Mouse (Mus musculus) forebrain, embryonic 10.5 days (tissue): ENCODE measurements around the gene Cript. TPM values are rescaled to one million over a fixed set of nuclear protein-coding genes. Genes with fewer than 3 reads are reported as not detected.

Experiments used
- DNase-seq: peaks from one replicate; pipeline ENCODE4 v3.0.0-alpha.2; 2017; ENCODE audit warnings: low spot score; ENCODE audit errors: extremely low spot score
- H3K27ac ChIP-seq: fragments of 300-500 bp; sonication (generic); 2 replicates; pipeline ENCODE4 v1.5.1; 2016; ENCODE audit warnings: mild to moderate bottlenecking
- H3K27me3 ChIP-seq: fragments of 300-500 bp; sonication (generic); 2 replicates; pipeline ENCODE4 v1.6.1; 2016; ENCODE audit warnings: mild to moderate bottlenecking; ENCODE audit not compliant: poor library complexity, severe bottlenecking
- H3K36me3 ChIP-seq: fragments of 300-500 bp; sonication (generic); replicated peaks from 2 replicates; pipeline ENCODE4 v1.6.1; 2016; ENCODE audit warnings: mild to moderate bottlenecking, moderate library complexity
- H3K4me1 ChIP-seq: fragments of 300-500 bp; sonication (generic); 2 replicates; pipeline ENCODE4 v1.6.1; 2016
- H3K4me3 ChIP-seq: fragments of 300-500 bp; sonication (generic); 2 replicates; pipeline ENCODE4 v1.5.1; 2016; ENCODE audit warnings: mild to moderate bottlenecking, moderate library complexity
- H3K9me3 ChIP-seq: fragments of 300-500 bp; sonication (generic); 2 replicates; pipeline ENCODE4 v1.6.1; 2016; ENCODE audit warnings: mild to moderate bottlenecking, moderate library complexity
- WGBS: fragments of 180-500 bp; shearing (Covaris S2); methylation state at CpG from one replicate; pipeline ENCODE4 v1.1.7; 2016; 5-methylcytosine and 5-hydroxymethylcytosine counted together
- polyA plus RNA-seq: library from polyadenylated mRNA; unstranded; fragments of >200 nt; fragmentation: Nextera tagmentation; extraction: Ambion mirVana; gene quantifications from 2 replicates; pipeline ENCODE4 v1.2.1, GENCODE M21; 2016

Cript gene
- polyA plus RNA-seq, 1 experiment from 2014 or later: 142 TPM

- no peaks in the 10 kb centered on the region for H3K9me3 ChIP-seq
- no peak overlapping the region for H3K4me3 ChIP-seq
- H3K36me3 ChIP-seq: peaks cover 39% of the 10 kb centered on the region
- WGBS: 96% methylated on average over 13 of the region's 13 CpGs
- H3K27me3 ChIP-seq: no peaks in the 10 kb centered on the region
- no peak overlapping the region for H3K27ac ChIP-seq
- no peaks in the 10 kb centered on the region for H3K4me1 ChIP-seq
- DNase-seq: no peak
Measured at GRCm38 (mm10) chr17:87011301-87012019, 13.9 kb upstream of the Cript start.

GRCm38 (mm10) chr17:87019692-87020091 lies 5.7 kb upstream of the Cript start:
- Histone ChIP-seq H3K4me3 (no peak overlapping the region), H3K9me3 (no peaks in the 10 kb centered on the region), H3K27ac (no peak overlapping the region), H3K36me3 (peaks cover 58% of the 10 kb centered on the region), H3K4me1 (peaks cover 16% of the 10 kb centered on the region), H3K27me3 (no peaks in the 10 kb centered on the region)
- 92% methylated on average over 5 of the region's 5 CpGs for WGBS
- no peak for DNase-seq

GRCm38 (mm10) chr17:87024491-87025242 lies 683 bp upstream of the Cript start:
- Histone ChIP-seq H3K27me3 (no peaks in the 10 kb centered on the region), H3K4me1 (peaks cover 28% of the 10 kb centered on the region), H3K27ac (peak overlapping the region; percentile 87), H3K9me3 (no peaks in the 10 kb centered on the region), H3K4me3 (peak overlapping the region; percentile 98), H3K36me3 (peaks cover 38% of the 10 kb centered on the region)
- no peak for DNase-seq
- 2% methylated on average over 55 of the region's 55 CpGs for WGBS

- 62% methylated on average over 10 of the region's 10 CpGs for WGBS
- Histone ChIP-seq H3K4me3 (no peak overlapping the region), H3K36me3 (peaks cover 47% of the 10 kb centered on the region)
Measured at GRCm38 (mm10) chr17:87036141-87037073, 11.1 kb downstream of the Cript start.

GRCm38 (mm10) chr17:87038496-87038895 lies 13.1 kb downstream of the Cript start:
- Histone ChIP-seq H3K4me1 (no peaks in the 10 kb centered on the region; the same call in 1 of the 2 replicates), H3K27ac (no peak overlapping the region), H3K27me3 (peaks cover 1% of the 10 kb centered on the region; the same call in 1 of the 2 replicates), H3K9me3 (no peaks in the 10 kb centered on the region), H3K4me3 (no peak overlapping the region), H3K36me3 (peaks cover 33% of the 10 kb centered on the region)
- no peak for DNase-seq
- 90% methylated on average over 5 of the region's 5 CpGs for WGBS

More at GRCm38 (mm10) chr17:87036141-87037073, 11.1 kb downstream of the Cript start:
- DNase-seq: no peak
- no peaks in the 10 kb centered on the region for H3K27me3 ChIP-seq
- H3K9me3 ChIP-seq: no peaks in the 10 kb centered on the region
- H3K27ac ChIP-seq: no peak overlapping the region
- H3K4me1 ChIP-seq: no peaks in the 10 kb centered on the region

- Histone ChIP-seq H3K27me3 (peaks cover 6% of the 10 kb centered on the region; the same call in 1 of the 2 replicates), H3K36me3 (peaks cover 14% of the 10 kb centered on the region), H3K4me3 (no peak overlapping the region), H3K9me3 (no peaks in the 10 kb centered on the region), H3K4me1 (peaks cover 3% of the 10 kb centered on the region; the same call in 1 of the 2 replicates), H3K27ac (no peak overlapping the region)
- DNase-seq: no peak
- 84% methylated on average over 19 of the region's 19 CpGs for WGBS
Measured at GRCm38 (mm10) chr17:87041739-87042138, 16.4 kb downstream of the Cript start.

- Histone ChIP-seq H3K27ac (no peak overlapping the region), H3K9me3 (no peaks in the 10 kb centered on the region), H3K4me1 (peaks cover 3% of the 10 kb centered on the region; the same call in 1 of the 2 replicates), H3K27me3 (peaks cover 10% of the 10 kb centered on the region; the same call in 1 of the 2 replicates), H3K36me3 (no peaks in the 10 kb centered on the region), H3K4me3 (no peak overlapping the region)
- peak; percentile 85 for DNase-seq
- 2% methylated on average over 15 of the region's 15 CpGs for WGBS
Measured at GRCm38 (mm10) chr17:87044364-87044763, 19.0 kb downstream of the Cript start.

GRCm38 (mm10) chr17:87044796-87045195 lies 19.4 kb downstream of the Cript start:
- Histone ChIP-seq H3K9me3 (no peaks in the 10 kb centered on the region), H3K27me3 (peaks cover 10% of the 10 kb centered on the region; the same call in 1 of the 2 replicates), H3K27ac (no peak overlapping the region), H3K4me3 (no peak overlapping the region), H3K4me1 (peaks cover 3% of the 10 kb centered on the region; the same call in 1 of the 2 replicates), H3K36me3 (no peaks in the 10 kb centered on the region)
- no peak for DNase-seq
- 82% methylated on average over 8 of the region's 8 CpGs for WGBS

GRCm38 (mm10) chr17:87049696-87050095 lies 24.3 kb downstream of the Cript start:
- DNase-seq: no peak
- H3K4me1 ChIP-seq: peaks cover 8% of the 10 kb centered on the region
- H3K27ac ChIP-seq: no peak overlapping the region
- no peak overlapping the region for H3K4me3 ChIP-seq
- no peaks in the 10 kb centered on the region for H3K36me3 ChIP-seq
- 0 out of 2 replicates have a peak, but pooled peaks cover 3% of the 10 kb centered on the region for H3K27me3 ChIP-seq
- H3K9me3 ChIP-seq: no peaks in the 10 kb centered on the region
- 63% methylated on average over 5 of the region's 5 CpGs for WGBS

- no peak for DNase-seq
- Histone ChIP-seq H3K27me3 (0 out of 2 replicates have a peak, but pooled peaks cover 3% of the 10 kb centered on the region), H3K27ac (no peak overlapping the region; the same call in 1 of the 2 replicates), H3K4me3 (no peak overlapping the region), H3K9me3 (no peaks in the 10 kb centered on the region), H3K36me3 (no peaks in the 10 kb centered on the region), H3K4me1 (peaks cover 14% of the 10 kb centered on the region)
- 74% methylated on average over 9 of the region's 9 CpGs for WGBS
Measured at GRCm38 (mm10) chr17:87050469-87051175, 25.3 kb downstream of the Cript start.

- Histone ChIP-seq H3K9me3 (no peaks in the 10 kb centered on the region), H3K27me3 (0 out of 2 replicates have a peak, but pooled peaks cover 3% of the 10 kb centered on the region), H3K4me3 (no peak overlapping the region), H3K36me3 (no peaks in the 10 kb centered on the region), H3K27ac (no peak overlapping the region), H3K4me1 (peaks cover 14% of the 10 kb centered on the region)
- no peak for DNase-seq
- WGBS: 90% methylated on average over 1 of the region's 1 CpGs
Measured at GRCm38 (mm10) chr17:87051652-87052051, 26.3 kb downstream of the Cript start.
